Mouse (Mus musculus): ENCODE results near the gene Foxg1.
A peak's percentile ranks its signal among the peaks of the same experiment; 100 is the strongest.

Foxg1 gene

DNA sequence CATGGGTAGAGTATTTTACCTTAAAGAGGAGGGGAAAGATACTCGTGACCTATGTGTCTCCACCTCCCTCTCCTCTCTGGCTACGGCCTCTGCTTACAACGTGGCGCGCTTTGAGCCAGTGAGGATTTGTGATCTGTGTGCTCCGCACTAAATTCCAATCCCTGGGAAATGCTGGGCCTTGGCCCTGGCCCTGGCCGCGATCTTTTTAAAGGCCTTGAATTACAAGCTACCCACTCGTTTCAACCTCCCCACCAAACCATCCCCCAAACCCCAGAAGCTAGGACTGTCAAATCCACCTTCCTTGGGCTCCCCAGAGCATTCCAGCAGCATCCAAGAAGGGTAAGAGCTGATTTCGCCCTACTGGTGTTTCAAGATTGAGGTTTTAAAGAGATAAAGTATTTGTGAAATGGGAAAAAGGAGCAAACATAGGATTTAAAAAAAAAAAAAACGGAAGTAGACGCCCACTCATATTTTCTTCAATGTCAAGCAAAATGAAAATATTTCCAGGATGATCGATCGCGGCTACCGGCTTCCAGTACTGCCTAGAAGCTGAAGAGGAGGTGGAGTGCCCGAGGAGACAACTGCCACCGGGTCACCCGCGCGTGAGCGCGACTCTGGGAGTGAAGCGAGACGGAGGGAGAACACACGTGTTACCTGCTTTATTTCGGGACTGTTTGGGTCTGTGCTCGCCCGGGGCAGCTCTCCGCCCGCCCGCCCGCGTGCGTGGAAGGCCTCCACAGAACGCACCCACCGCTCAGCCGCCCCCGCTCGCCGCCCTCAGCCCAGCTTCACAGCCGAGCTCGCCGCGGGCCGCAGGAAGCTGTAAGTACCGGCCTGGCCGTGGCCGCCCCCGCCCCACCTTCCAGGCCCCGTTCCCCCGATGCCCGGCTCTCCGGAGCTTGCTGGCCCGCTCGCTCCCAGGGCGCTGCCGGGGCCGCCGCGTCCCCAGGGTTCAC lies at the start of gene Foxg1:
Foxg1 (plus strand) TSS at position 96 of the 956 bp plus-strand sequence.
- DNase-seq (ENCODE audit: low spot score) = no peak

DNA sequence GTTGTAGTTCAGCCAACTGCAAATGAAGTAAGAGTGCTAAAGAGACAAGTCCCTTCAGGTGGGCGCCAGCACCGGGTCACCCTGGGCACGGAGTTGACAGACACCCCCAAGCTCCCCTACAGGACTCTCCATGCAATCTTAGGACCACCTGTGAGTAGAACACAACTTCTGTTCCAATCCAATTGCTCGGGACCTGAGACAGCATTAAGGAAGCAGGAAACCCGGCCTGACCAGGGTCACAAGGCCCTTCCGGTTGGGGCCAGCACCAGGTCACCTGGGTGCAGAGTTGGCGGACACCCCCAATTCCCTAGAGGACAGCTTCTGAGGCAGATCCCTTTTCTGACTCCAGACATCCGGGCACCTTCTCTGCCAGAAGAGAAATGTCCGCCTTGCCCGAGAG lies 32.8 kb upstream of the Foxg1 start:
- DNase-seq (ENCODE audit: low spot score) = no peak

DNA sequence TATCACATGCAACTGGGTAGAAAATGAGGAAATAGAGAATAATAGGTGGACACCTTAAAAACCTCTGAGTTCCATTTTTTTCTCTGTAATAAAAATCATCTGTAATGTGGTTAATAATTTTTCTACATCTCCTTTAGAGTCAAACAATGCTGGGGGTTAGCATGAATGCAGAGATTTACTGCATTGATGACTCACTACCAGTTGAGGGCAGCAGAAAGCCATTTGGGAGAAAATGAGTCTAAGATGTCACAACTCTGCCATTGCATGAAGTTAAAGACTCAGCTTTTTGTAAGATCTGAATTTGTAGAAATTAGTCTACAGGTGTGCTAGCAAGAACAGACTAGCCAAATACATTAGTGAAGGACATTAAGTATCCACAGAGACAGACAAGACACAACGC lies 13.5 kb upstream of the Foxg1 start:
- no peak for DNase-seq (ENCODE audit: low spot score)

DNA sequence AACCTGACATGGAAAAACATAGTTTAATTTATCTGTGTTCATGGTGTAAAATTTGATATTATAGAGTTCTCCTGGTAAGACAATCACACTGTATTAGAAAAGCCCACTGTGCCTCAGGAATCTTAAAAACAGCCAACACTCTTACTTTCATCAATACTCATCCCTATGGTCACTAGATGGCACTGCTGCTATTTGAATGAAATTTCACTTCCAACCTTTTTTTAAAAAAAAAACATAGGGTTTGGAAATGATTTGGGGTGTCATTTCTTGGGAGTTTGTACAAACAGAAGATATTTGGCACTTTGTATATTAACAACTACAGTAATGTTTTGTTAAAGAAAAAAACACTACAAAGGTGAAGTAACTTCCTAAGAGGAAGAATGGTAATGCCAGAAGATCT lies 10.3 kb upstream of the Foxg1 start:
- no peak for DNase-seq (ENCODE audit: low spot score)

DNA sequence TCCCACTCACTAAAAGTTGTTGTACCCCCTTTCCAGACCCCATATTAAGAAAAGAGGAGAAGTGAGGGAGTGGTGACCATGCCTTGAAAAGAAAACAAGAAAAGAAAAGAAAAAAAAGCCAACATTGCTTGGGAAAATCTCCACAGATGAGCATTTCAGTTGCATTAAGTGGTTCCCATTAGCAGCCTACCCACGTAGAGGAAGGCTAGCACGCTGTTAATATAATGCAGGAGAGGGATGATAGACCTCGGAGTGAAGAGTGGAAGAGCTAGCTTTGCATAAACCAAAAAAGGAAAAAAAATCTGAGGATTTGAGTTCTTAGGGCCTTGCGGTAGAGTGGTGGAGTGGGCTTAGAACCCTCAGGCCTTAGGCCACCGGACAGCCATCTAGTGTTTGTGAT lies 9.3 kb upstream of the Foxg1 start:
- DNase-seq (ENCODE audit: low spot score) = no peak

DNA sequence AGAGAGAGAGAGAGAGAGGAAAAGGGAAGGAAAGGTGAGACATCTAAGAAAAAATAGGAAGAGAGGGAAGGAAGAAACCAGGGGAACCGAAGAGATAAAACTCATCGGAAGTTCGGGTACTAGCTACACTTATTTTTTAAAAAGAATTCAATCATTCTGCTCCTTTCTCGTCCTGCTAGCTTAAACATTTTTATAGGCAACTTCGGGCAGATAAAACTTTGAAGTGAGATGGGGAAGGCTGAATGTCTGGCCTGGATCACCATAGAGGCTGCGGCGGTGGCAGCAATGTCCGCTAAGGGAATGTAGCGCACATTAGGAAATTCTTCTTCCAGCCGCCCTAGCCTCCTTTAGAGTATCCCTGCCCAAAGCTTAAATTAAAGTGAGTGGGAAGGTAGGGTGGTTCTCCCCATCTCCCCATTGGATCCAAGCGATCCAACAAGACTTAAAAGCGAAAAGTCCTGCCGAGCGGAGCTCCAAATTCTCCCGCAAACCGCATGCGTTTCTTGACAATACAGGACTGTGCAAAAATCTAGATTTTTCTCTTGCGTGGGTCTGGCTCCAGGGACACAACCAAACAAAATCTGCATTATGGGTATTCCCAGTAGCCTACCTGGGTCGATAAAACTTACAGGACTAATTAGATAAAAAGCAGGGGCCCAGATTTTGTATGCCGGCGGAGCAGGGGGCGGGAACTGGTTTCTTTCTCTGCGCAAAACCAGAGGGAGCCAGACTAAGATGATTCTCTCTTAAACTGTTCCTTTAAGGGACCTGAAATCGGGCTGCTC lies 8.4 kb upstream of the Foxg1 start:
- no peak for DNase-seq (ENCODE audit: low spot score)

DNA sequence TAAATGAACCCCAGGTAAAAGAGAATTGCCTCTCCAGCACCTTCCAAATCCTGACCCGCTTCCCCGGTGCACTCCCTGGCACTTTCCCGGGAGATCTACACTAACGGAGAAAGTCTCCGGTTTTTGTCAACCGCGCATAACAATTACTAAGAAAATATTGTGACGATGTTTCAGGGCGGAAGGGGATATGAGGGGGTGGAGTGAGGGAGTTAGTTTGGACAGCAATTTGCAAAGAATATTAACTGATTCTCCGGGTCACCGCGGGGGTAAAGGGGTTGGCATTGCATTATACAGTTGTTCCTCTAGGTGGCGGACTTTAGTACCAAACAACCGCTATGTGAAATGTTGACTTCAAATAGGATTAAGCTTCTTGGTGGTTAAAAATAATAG lies 7.9 kb upstream of the Foxg1 start:
- no peak for DNase-seq (ENCODE audit: low spot score)

DNA sequence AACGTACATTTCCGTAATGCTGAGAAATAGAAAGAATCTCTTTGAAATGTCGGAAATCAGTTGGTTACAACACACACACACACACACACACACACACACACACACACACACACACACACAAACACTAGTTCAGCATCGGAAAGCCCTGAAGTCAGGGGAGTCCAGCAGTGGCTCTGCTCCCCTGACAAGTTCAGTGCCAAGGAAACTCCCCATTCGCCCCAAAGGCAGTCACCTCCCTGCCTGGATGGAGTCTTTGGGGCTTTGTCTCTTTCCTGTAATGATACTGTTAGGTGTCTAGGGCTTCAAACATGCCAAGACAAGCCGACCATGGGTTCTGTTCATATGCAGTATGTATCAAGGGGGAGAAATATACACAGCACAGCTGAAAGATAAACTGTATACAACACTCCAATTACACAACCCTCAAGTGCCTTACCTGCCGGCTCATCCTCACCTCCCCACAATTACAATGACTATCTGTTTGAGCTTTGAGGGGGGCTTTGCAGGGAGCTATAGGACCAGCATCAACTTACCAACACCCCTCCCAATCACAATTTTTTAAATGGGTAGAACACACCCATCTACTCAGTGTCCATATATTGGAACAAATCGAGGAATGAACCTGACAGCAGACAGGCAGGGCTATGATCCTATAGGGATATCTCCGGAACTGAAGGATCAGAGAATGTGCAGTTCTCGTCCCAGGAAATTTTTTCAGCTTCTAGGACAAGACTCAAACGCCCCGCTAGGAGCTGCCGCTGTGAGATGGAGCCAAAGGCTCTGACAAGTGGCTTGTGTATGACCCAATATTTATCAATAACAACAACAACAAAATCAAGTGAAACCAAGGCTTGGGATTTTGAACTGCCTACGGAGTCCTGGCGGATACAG lies 6.8 kb upstream of the Foxg1 start:
- DNase-seq (ENCODE audit: low spot score) = no peak

DNA sequence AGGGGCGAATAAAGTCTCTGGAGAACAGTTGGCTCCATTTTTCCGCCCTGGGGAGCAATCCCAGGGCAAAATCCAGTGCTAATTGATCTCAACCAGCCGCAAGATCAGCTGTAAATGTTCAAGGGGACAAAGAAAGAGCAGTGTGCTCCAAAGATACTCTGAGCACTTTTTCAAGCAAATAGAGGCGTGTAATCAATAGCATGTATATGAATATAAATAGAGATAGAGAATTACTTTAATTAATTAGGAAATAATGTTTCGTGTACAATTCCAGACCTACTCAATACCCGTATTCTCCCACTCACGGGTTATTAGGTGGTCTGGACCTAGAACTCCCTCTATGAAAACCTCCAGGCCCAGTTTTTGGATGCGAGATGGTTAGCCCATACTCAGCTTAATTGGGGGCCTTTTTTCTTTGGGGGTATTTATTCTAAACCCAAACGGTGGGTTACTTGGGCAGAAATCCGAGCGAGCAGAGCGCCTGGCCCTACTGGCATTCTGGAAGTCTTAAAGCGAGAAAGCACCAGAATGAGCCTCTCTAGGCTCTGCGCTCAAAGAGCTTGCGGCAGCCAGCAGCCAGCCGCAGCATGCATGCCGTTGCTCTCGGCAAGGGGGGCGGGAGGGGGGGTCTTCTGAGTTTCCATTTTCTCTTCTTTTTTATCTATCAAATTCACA lies 6.0 kb upstream of the Foxg1 start:
- no peak for DNase-seq (ENCODE audit: low spot score)

DNA sequence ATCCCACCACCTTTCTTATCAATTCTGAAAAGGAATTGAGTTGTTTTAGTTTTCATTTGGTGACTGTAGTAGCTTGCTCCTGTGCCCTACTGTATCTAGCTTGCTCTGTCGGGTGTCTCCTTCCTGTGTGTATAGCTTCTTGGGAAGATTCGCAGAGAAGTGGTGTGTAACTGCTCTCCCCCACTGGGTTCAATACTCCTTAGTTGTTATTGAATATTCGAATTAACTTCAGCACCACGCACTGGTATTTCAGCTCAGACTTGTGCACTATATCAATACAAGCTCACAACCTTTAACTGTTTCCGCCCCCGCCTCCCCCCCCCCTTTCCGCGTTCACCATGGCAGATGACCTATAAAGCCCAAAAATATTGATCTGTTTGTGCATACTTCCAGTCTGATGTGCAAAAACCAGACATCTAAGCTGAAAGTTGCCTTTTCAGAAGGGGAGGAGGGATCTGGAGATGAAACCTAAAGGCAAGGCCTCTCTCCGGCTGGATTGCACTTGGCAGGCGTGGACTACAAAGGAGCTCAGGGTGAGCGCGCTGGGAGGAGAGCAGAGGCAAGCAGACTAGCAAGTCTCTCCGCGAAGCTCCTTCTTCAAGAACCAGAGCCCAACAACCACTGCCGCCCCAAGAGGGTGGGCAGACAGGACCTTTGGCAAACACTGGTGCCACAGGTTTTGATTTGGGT lies 5.0 kb upstream of the Foxg1 start:
- no peak for DNase-seq (ENCODE audit: low spot score)

DNA sequence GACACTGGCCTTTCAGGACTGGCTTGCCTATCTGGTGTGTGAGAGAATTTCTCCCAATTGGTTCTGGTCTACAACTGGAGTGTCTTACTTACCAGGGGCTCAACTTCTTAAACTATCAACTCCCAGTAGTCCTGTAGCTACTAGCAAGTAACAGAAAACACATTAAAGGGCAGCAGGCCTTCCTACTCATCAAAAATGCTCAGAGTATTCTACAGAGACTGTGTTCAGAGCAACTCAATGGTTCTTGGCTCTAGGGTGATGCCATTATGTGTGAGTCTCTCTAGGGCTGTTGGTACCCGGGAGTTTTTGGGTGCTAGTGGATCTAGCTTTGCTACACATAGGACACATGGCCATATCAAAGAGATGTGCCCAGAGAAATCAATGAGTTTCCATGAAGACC lies 3.5 kb upstream of the Foxg1 start:
- DNase-seq (ENCODE audit: low spot score) = no peak

DNA sequence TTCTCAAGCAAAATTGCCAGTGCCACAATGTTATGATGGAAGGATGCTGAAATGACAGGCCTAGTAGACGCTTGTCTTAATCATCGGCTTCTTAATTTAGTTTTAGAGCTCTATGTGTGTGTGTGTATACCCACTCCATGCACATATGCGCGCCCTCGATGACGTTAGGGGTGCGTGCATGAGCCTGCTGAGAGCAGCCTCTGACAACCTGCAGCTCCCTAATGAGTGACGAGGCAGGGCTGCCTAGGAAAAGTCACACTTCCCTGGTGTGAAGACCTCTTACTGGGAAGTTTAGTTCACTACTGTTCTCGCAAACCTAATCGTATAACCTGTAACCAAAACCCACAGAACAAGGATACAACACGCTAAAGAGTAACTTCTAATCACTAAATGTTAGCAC lies 3.0 kb upstream of the Foxg1 start:
- DNase-seq (ENCODE audit: low spot score) = no peak

DNA sequence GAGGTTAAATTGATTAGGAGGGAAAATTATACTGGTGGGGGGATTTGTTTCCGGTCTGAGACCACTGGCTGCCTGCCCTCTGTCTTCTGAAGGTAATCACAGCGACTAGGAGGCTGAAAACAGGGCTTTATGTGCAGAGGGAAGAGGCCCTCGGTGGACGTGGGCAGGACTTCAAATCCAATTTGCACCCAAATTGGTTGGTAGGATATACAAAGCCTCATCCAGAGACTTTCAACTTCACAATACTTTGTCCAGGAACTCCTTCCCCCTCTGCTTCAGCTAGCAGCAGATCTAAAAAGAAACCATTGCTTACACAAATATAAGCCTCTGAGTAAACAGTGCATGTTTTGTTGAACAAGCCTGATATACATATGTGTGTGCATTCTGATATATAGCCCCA lies 2.0 kb upstream of the Foxg1 start:
- no peak for DNase-seq (ENCODE audit: low spot score)

DNA sequence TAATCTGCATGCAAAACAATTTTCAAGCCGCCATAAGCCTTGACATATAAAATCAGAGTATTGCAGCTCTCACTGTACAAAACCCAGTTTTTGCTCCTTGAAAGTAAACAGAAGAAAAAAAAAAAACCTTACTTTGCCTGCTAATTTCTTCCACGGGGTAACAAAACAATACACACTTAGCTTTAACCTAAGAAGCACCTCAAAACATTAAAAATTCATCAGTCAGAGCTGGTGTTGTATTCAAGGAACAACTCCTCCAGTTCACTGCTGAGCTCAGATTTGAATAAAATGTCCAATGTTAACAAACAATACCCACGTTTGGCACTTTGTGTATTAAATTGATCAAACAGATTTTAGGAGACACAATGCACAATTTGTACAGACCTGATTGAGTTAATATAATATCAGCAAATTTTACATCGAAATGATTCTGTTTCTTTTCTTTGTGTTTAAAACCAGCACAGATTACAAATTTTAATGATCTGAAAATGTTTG lies 1.4 kb upstream of the Foxg1 start:
- DNase-seq (ENCODE audit: low spot score) = no peak

DNA sequence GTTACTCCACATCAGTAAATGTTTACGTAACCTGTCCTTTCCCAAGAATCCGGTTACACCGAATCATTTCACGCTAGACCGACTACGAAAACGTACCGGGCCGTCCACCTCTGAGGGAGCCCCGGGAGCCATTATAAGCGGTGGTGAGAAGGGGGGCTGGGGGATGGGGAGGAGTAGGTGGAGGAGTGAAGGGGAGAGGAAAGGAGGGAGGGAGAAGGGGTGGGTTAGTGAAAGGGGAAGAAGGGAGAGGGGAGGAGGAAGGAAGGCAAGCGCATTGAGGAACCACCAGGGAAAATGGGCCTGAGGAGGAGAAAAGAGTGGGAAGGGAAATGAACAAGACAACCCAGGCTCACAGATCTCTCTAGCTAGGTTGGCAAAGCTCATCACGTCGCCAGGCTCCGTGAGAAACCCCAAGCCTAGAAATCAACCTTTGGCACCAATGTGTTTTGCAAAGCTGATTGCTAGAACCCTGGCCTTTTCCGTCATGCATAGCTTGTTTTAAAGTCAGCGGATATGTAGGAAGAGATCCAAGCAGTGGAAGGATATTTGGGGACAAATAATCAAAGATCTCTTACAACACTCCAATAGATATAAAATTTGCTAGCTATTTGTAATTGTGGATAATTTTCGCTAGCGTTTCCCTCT lies 617 bp upstream of the Foxg1 start:
- DNase-seq (ENCODE audit: low spot score) = no peak

DNA sequence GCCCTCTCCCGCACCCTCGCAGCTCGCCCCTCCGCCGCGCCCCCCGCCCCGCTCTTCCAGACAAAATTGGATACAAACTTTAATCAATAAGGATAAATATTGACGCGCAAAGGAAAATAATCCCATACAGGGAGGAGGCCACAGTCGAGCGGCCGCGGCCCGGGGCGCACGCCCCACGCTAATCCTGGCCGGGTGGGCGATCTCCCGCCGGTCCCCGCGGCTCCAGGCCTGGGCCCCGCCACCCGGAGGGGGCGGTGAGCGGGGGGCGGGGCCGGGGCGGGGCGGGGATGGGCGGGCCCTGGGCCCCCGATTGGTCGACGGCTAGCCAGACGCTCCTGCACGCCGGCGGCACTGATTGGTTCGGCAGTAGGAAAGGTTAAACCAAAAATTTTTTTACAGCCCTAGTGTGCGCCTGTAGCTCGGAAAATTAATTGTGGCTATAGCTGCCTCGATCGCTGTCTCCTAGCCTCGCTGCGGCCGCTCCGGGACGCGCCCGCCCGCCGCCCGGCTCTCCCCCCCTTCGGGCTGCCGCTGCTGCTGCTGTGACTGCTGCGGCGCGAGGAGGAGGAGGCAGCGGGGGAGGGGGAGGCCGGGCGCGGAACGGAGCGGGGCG lies 1.2 kb downstream of the Foxg1 start:
- DNase-seq (ENCODE audit: low spot score) = no peak

DNA sequence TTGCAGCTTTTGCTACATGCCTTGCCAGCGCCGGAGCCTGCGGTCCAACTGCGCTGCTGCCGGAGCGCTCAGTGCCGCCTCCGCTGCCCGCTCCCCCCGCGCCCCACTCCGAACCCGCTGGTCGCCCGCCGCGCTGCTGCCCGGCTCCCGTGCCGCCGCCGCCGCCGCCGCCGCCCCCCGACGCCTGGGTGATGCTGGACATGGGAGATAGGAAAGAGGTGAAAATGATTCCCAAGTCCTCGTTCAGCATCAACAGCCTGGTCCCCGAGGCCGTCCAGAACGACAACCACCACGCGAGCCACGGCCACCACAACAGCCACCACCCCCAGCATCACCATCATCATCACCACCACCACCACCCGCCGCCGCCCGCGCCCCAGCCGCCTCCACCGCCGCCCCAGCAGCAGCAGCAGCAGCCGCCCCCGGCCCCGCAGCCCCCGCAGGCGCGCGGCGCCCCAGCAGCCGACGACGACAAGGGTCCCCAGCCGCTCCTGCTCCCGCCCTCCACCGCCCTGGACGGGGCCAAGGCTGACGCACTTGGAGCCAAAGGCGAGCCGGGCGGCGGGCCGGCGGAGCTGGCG lies 1.9 kb downstream of the Foxg1 start:
- no peak for DNase-seq (ENCODE audit: low spot score)

DNA sequence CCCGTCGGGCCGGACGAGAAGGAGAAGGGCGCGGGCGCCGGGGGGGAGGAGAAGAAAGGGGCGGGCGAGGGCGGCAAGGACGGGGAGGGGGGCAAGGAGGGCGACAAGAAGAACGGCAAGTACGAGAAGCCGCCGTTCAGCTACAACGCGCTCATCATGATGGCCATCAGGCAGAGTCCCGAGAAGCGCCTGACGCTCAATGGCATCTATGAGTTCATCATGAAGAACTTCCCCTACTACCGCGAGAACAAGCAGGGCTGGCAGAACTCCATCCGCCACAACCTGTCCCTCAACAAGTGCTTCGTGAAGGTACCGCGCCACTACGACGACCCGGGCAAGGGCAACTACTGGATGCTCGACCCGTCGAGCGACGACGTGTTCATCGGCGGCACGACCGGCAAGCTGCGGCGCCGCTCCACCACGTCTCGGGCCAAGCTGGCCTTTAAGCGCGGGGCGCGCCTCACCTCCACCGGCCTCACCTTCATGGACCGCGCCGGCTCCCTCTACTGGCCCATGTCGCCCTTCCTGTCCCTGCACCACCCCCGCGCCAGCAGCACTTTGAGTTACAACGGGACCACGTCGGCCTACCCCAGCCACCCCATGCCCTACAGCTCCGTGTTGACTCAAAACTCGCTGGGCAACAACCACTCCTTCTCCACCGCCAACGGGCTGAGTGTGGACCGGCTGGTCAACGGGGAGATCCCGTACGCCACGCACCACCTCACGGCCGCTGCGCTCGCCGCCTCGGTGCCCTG lies 2.6 kb downstream of the Foxg1 start, which contains the start of gene Gm43517:
Gm43517 (plus strand) TSS at position 299 of the 755 bp plus-strand sequence.
- peak; percentile 50 for DNase-seq (ENCODE audit: low spot score)

DNA sequence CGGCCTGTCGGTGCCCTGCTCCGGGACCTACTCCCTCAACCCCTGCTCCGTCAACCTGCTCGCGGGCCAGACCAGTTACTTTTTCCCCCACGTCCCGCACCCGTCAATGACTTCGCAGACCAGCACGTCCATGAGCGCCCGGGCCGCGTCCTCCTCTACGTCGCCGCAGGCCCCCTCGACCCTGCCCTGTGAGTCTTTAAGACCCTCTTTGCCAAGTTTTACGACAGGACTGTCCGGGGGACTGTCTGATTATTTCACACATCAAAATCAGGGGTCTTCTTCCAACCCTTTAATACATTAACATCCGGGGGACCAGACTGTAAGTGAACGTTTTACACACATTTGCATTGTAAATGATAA lies 3.2 kb downstream of the Foxg1 start:
- no peak for DNase-seq (ENCODE audit: low spot score)

Measured in testis, postnatal 10 days (tissue).